Mouse (Mus musculus) intestine, postnatal 0 days (tissue): ENCODE results near the gene Mmrn1. TPM values are rescaled to one million over a fixed set of nuclear protein-coding genes. Genes with fewer than 3 reads are reported as not detected.

Experiments
- ATAC-seq: fragments of 200-750 bp; cut with Nextera tagmentation; 2 replicates; pipeline ENCODE4 v1.8.0; 2017; ENCODE audit warnings: mild to moderate bottlenecking, moderate TSS enrichment, moderate library complexity
- H3K27ac ChIP-seq: fragments of 300-500 bp; sonication (generic); 2 replicates; pipeline ENCODE4 v1.5.1; 2014; ENCODE audit warnings: mild to moderate bottlenecking, low read depth, low read length, moderate library complexity
- H3K27me3 ChIP-seq: fragments of 300-500 bp; sonication (generic); replicated peaks from 2 replicates; pipeline ENCODE4 v1.6.1; 2014; ENCODE audit warnings: low read length, mixed read lengths; ENCODE audit not compliant: control insufficient read depth, insufficient read depth
- H3K36me3 ChIP-seq: fragments of 300-500 bp; sonication (generic); 2 replicates; pipeline ENCODE4 v1.6.1; 2014; ENCODE audit warnings: mild to moderate bottlenecking, moderate library complexity; ENCODE audit not compliant: control insufficient read depth, insufficient read depth
- H3K4me1 ChIP-seq: fragments of 300-500 bp; sonication (generic); replicated peaks from 2 replicates; pipeline ENCODE4 v1.6.1; 2014; ENCODE audit warnings: antibody characterized with exemption, low read length, mixed read lengths; ENCODE audit not compliant: control insufficient read depth, insufficient read depth
- H3K4me2 ChIP-seq: fragments of 300-500 bp; sonication (generic); replicated peaks from 2 replicates; pipeline ENCODE4 v1.6.1; 2014; ENCODE audit warnings: low read depth, mild to moderate bottlenecking, moderate library complexity
- H3K4me3 ChIP-seq: fragments of 300-500 bp; sonication (generic); 2 replicates; pipeline ENCODE4 v1.5.1; 2014; ENCODE audit warnings: low read depth, low read length
- H3K9ac ChIP-seq: fragments of 300-500 bp; sonication (generic); 2 replicates; pipeline ENCODE4 v1.6.1; 2014; ENCODE audit warnings: mild to moderate bottlenecking, low read depth, low read length
- H3K9me3 ChIP-seq: fragments of 300-500 bp; sonication (generic); 2 replicates; pipeline ENCODE4 v1.6.1; 2016; ENCODE audit warnings: mixed run types; ENCODE audit not compliant: control insufficient read depth
- CTCF ChIP-seq: sonication (generic); IDR thresholded peaks from 2 replicates; pipeline ENCODE4 v1.5.1; 2016; ENCODE audit warnings: low read depth, mild to moderate bottlenecking, control low read depth, antibody characterized with exemption, moderate library complexity
- whole genome bisulfite sequencing: fragments of 180-500 bp; shearing (Covaris S2); extraction: QIAGEN DNeasy Blood & Tissue Kit; methylation state at CpG from one replicate; pipeline ENCODE4 v1.1.7; 2014; 5-methylcytosine and 5-hydroxymethylcytosine counted together
- polyA plus RNA-seq: library from polyadenylated mRNA; unstranded; fragments of >200 nt; fragmentation: Nextera tagmentation; extraction: Ambion mirVana; gene quantifications from 2 replicates; pipeline ENCODE4 v1.2.1, GENCODE M21; 2015

Gene Mmrn1
- polyA plus RNA-seq, 1 experiment from 2014 or later, result 7.2 TPM

DNA sequence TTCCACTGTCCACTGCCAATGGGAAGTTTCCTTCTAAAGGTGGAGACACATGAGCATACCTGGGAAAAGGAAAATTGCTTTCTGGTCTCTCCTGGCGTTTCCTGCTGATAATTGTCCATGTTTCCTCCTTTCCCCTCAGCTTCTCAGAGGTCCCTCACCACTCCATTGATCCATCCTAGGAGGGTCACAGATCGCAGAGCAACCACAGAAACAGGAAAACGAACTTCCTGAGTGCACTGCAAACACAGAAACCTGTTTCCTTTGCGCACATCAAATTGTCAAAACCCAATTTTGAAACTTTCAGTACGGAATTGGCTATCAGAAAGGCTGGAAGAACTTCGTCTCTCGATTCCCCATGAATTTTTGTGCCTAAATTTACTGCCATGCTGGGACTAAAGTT is 19.4 kb downstream of the Mmrn1 start:
- no peaks in the 10 kb centered on the region for H3K36me3 ChIP-seq
- H3K4me3 ChIP-seq, result no peak overlapping the region
- no peak for TF ChIP-seq CTCF
- WGBS, result 74% methylated on average over 7 of the region's 7 CpGs
- H3K4me2 ChIP-seq, result no peak overlapping the region
- H3K9ac ChIP-seq, result no peak overlapping the region
- H3K27ac ChIP-seq, result no peak overlapping the region
- H3K27me3 ChIP-seq, result no peaks in the 10 kb centered on the region
- no peaks in the 10 kb centered on the region for H3K4me1 ChIP-seq
- ATAC-seq, result no peak
- no peaks in the 10 kb centered on the region for H3K9me3 ChIP-seq

DNA sequence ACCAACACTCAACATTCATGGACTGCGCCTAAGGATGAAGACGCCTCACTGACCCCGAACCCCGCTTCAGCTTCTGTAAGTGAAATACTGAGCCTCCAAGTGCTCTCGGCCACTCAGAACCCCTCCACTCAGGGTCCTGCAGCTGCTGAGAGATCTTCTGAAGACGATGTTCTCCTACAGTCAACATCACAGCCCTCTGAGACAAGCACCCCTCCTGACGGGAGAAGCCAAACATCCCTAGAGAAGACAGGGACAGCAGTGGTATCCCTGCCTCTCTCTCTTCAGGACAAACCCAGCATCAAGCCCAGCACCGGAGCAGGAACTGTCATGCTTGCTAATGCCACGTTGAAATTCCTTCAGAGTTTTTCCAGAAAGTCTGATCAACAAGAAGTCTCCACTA is 19.8 kb downstream of the Mmrn1 start:
- Histone ChIP-seq H3K4me2 (no peak overlapping the region), H3K9ac (no peak overlapping the region), H3K27me3 (no peaks in the 10 kb centered on the region), H3K4me3 (no peak overlapping the region), H3K9me3 (no peaks in the 10 kb centered on the region), H3K36me3 (no peaks in the 10 kb centered on the region), H3K27ac (no peak overlapping the region), H3K4me1 (no peaks in the 10 kb centered on the region)
- no peak for TF ChIP-seq CTCF
- no peak for ATAC-seq
- WGBS, result 75% methylated on average over 9 of the region's 9 CpGs

DNA sequence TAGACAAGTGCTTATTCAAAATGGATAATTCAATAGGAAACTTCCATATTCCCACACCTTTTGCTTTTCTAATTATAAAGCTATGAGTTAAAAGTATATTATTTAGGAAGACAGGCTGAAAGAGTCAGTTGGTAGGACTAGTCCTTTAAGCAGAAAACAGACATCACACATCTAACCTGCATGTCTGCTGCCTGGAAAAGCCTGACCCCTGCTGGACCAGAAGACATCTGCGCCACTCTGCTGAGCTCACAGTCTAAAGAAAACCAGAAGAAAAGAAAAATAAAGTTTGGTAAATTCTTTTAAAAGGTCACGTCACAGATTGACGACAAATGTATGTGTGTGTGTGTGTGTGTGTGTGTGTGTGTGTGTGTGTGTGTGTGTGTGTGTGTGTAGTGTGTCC is 25.6 kb downstream of the Mmrn1 start:
- Histone ChIP-seq H3K4me3 (no peak overlapping the region), H3K9me3 (no peaks in the 10 kb centered on the region)
- WGBS, result 65% methylated on average over 3 of the region's 3 CpGs

DNA sequence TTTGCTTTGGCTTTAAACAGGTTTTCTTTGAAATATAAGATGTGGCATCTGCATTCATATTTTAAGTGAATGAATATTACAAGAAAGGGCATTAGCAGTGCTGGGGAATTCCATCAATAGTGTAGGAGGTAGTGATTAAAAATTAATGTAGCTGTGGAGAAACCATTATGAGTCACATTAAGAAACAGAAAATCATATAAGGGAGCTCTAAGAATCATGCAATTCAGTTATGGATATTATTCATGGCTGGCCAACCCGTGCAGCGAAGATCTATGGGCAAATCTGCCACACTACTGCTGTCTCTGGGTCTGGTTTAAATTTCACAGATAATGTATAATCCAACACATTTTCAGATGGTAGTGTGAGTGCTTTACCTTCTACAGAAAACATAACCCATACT is 36.5 kb downstream of the Mmrn1 start:
- WGBS, result 95% methylated on average over 2 of the region's 2 CpGs
- no peak for ATAC-seq
- H3K9me3 ChIP-seq, result no peaks in the 10 kb centered on the region

More for the DNA sequence above, 25.6 kb downstream of the Mmrn1 start:
- Histone ChIP-seq H3K27me3 (no peaks in the 10 kb centered on the region), H3K4me2 (no peak overlapping the region), H3K9ac (no peak overlapping the region), H3K36me3 (no peaks in the 10 kb centered on the region), H3K4me1 (no peaks in the 10 kb centered on the region), H3K27ac (no peak overlapping the region)
- no peak for ATAC-seq
- TF ChIP-seq CTCF, result peak; percentile 82

DNA sequence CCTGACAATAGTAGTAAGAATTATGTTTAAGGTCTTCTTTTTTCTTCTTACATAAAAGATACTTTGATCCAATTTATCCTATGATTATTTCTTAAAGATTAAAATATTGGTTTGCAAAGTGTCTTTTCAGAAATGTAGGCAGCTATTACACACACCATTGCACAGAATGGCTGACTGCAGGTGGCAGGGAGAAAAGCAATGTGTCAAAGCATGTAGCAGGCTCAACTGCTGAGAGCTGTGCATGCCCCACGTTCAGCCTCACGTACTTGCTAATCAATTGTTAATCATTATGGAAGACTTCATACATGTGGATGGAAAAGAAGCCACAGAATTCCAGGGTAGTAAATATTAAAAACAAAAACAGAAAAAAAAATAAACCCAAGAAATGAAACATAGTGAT is 37.1 kb downstream of the Mmrn1 start:
- WGBS, result 78% methylated on average over 2 of the region's 2 CpGs
- no peak overlapping the region for H3K4me2 ChIP-seq
- no peaks in the 10 kb centered on the region for H3K27me3 ChIP-seq
- no peak overlapping the region for H3K4me3 ChIP-seq
- no peaks in the 10 kb centered on the region for H3K4me1 ChIP-seq
- ATAC-seq, result no peak
- H3K9me3 ChIP-seq, result no peaks in the 10 kb centered on the region
- H3K36me3 ChIP-seq, result no peaks in the 10 kb centered on the region
- H3K27ac ChIP-seq, result no peak overlapping the region
- TF ChIP-seq CTCF, result no peak
- no peak overlapping the region for H3K9ac ChIP-seq

More for the DNA sequence above, 36.5 kb downstream of the Mmrn1 start:
- no peak overlapping the region for H3K4me3 ChIP-seq
- no peak overlapping the region for H3K9ac ChIP-seq
- no peaks in the 10 kb centered on the region for H3K4me1 ChIP-seq
- no peak for TF ChIP-seq CTCF
- H3K27me3 ChIP-seq, result no peaks in the 10 kb centered on the region
- no peak overlapping the region for H3K27ac ChIP-seq
- H3K36me3 ChIP-seq, result no peaks in the 10 kb centered on the region
- H3K4me2 ChIP-seq, result no peak overlapping the region

DNA sequence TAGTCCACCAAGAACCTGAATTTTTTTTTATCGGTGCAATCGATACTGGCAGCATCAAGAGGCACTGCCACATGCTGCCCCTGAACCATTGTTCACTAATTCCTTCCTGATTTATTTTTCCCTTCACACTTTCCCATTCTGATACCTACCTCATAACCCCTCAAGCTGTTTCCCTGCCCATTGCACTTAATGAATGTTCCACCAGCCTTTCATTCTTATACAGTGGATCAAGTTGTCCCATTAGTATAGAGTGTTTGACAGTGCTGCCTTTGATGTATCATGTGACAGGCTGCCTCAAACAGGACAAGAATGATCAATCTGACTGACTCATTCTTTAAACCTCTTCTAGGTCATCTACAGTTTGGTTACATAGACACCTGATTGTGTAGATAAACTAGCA is 37.9 kb downstream of the Mmrn1 start:
- H3K27me3 ChIP-seq, result no peaks in the 10 kb centered on the region
- H3K36me3 ChIP-seq, result no peaks in the 10 kb centered on the region
- TF ChIP-seq CTCF, result no peak
- no peaks in the 10 kb centered on the region for H3K4me1 ChIP-seq
- H3K4me3 ChIP-seq, result no peak overlapping the region
- no peak overlapping the region for H3K4me2 ChIP-seq
- no peaks in the 10 kb centered on the region for H3K9me3 ChIP-seq
- 92% methylated on average over 2 of the region's 2 CpGs for WGBS
- H3K9ac ChIP-seq, result no peak overlapping the region
- ATAC-seq, result no peak
- H3K27ac ChIP-seq, result no peak overlapping the region

DNA sequence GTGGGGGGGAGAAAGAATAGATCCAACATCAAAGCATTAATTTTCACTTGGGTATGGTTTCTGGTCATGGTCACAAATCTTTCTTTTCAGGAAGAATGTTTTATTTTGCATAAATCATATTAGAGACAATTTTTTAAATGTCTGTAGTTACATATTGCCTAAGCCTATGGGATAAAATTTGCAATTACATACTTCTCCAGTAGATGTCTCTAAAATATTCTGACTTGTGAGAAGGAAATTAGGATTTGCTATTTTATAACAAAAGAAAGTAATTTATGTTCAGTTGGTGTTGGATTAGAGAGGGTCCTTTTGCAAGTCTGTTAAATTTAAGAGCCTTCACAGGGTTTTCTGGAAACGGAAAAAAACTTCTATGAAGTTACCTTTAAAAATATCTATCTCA is 39.0 kb downstream of the Mmrn1 start:
- Histone ChIP-seq H3K36me3 (no peaks in the 10 kb centered on the region), H3K9ac (no peak overlapping the region), H3K4me1 (no peaks in the 10 kb centered on the region), H3K4me3 (no peak overlapping the region), H3K9me3 (no peaks in the 10 kb centered on the region), H3K27me3 (no peaks in the 10 kb centered on the region), H3K4me2 (no peak overlapping the region), H3K27ac (no peak overlapping the region)
- ATAC-seq, result no peak
- peak; percentile 35 for TF ChIP-seq CTCF
- 56% methylated on average over 1 of the region's 1 CpGs for WGBS
